Mouse (Mus musculus) Muller cell, postnatal 12 days (primary cell): ENCODE measurements around the gene Otud5.
A peak's percentile ranks its signal among the peaks of the same experiment; 100 is the strongest.
"Not testable (repeated sequence)": the region's sequence is repeated elsewhere in the genome, so short reads cannot be mapped to it uniquely, and the experiment has no call there.

ENCODE experiments used
- DNase-seq: peaks from one replicate; pipeline ENCODE4 v3.0.0-alpha.2; 2015; ENCODE audit errors: inconsistent ontology term

The Otud5 gene

DNA sequence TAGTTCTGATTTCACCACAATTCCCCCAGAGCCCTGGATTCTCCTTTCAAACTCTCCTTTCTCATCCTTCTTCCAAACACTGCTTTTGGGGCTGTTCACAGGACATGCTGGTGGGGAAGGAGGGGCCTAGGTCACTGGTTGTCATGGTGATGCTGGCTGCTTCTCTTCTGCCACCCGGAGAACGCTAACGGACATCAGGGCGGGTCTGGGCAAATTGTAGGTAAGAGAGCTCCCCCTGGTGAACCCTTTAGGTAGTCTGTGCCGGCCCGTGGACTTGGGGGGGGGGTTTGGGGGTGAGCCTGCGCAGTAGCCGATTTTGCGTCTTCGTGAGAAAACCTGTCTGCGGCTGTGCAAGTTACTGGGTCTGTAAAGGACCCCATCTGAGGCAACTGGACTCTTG is 38.7 kb downstream of the Otud5 start:
- DNase-seq = peak; percentile 81

DNA sequence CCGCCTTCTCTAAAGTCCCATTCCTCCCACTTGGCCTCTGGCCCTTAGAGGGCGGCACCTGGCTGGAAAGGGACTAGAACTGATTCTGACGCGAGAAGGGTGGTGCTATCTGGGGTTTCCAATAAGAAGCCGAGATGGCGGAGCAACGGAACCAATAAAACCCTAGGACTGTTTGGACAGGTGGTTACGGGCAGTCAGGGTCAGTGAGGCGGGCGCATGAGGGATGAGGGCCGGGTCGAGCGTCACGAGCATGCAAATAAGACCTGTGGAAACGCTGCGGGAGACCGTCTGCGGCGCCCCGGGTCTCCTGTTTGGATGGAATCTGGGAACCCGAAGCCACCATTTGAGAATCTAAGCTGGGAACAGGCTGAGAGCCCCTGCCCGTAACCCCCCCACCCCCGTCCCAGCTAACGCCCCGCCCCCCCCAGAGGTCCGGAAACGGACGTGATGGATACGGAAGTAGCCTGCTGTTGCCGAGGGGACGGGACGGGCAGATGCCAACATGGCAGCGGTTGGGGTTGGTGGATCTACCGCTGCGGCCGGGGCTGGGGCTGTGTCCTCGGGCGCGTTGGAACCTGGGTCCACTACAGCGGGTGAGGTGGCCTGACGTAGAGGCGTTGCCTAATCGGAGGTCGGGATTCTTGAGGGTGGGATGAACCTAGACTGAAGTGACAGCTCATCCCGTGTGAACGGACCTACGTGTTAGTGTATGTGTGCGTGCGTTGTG is 42.8 kb downstream of the Otud5 start, which contains the start of gene Slc35a2:
TSS of gene Slc35a2 (plus strand) at position 188 of the 727 bp plus-strand sequence.
- peak; percentile 92 for DNase-seq

DNA sequence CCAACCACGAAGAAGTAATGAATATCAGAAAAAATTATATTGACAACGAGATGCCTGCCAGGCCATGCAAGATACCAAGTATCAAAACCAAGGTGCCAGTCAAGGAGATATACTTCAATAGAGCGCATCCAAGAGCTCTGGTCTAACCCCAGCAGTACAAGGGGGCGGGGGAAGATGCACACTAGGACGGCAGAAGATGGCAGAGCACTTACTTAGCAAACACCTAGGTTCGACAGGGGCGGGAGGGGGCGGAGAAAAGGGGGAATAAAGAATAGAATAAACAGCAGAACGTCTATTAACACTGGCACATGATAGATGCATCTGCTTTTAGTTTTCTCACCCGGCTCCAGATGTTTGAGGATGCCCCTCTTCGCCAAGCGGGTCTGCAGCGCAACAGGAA is 57.0 kb downstream of the Otud5 start:
- no peak for DNase-seq

DNA sequence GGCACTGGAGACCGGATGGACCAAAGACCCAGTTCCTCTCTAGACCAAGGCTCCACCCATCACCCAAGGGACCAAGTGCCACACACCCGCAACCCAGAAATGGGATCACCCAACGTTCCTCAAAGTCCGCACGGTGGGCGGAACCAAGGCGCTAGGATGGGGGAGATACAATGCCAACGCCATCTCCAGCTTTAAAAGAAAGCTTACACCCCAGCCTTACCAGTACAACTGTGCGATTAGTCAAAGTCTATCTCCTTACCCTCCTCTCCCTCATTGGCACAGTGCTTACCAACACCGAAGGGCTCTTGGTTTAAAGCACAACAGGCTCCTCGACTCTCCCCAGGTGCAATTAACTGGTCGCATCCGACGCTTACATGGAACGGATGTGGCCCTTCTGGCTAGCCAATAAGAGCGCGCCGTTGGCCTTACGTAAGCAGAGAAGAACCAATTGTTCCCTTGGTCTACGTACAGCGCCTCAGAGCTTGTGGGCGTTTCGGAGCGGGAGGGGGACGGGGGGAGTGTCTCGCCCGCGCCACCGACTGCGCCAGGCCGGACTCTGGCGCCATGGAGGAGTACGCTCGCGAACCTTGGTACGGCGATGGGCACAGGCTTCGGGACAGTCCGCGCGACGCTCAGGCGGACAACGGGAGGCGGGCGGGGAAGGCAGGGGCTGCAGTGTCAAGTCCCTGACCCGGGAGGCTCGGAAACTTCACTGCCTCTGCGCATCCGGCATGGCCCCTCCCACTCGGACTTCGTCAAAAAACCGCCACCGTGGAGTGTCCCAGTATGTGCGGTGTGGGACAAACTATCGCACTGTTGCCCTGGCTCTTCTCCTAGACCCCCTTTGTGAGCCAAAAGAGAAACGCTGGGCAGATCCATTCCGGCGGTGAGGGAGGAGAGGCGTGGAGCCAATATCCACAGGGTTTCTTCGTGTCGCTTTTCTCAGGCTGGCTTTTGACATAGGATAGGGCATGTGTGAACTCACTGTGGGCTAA is 58.0 kb downstream of the Otud5 start, which contains the start of the genes Pqbp1 and Timm17b:
TSS of gene Pqbp1 (minus strand) at position 390 of the 995 bp plus-strand sequence.
TSS of gene Timm17b (plus strand) at position 478 of the 995 bp plus-strand sequence.
- peak; percentile 93 for DNase-seq

DNA sequence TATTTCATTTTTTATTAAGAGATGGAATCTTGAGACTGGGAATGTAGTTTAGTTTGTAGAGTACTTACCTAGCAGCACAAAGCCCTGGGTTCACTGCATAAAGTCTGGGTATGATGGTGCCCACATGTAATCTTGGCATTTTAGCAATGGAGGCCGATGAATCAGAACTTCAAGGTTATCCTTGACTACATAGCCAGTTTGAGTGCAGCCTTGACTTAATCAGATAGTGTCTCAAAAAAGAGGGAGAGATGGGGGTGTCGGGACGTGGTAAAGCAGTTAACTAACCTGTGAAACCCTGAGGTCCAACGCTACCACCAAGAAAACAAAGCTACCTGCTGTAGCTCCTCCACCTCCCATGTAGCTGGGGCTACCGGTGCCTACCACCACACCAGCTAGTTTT is 63.3 kb downstream of the Otud5 start:
- no peak for DNase-seq

DNA sequence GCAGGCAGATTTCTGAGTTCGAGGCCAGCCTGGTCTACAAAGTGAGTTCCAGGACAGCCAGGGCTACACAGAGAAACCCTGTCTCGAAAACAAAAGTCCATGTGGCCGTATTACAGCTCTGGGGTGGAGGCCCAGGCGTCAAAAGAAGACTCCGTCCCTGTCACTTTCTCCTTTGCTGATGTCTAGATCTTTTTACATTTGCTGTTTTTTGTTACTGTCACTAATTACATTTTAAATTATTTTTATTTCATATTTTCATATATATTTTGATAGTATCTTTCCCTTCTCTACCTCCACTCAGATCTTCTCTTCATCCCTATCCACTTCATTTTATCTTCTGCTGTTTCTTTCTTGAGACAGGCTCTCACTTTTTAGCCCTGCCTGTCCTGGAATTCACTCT is 66.6 kb downstream of the Otud5 start, which contains the start of gene Gm10491:
TSS of gene Gm10491 (minus strand) at position 101 of the 400 bp plus-strand sequence.
- DNase-seq = no peak

DNA sequence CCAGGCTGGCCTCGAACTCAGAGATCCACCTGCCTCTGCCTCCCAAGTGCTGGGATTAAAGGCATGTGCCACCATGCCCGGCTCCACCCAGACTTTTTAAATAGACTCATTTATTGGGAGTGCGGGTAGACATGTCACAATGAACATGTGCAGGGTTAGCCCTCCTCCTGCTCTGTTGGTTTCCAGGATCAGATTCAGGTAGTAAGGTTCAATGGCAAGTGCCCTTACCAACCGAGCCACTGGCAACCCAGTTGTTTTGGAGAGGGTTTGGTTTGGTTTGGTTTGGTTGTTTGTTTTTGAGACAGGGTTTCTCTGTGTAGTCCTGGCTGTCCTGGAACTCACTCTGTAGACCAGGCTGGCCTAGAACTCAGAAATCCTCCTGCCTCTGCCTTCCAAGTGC is 68.1 kb downstream of the Otud5 start, which contains the start of gene Gm10490:
TSS of gene Gm10490 (plus strand) at position 301 of the 400 bp plus-strand sequence.
- DNase-seq = not testable (repeated sequence)

DNA sequence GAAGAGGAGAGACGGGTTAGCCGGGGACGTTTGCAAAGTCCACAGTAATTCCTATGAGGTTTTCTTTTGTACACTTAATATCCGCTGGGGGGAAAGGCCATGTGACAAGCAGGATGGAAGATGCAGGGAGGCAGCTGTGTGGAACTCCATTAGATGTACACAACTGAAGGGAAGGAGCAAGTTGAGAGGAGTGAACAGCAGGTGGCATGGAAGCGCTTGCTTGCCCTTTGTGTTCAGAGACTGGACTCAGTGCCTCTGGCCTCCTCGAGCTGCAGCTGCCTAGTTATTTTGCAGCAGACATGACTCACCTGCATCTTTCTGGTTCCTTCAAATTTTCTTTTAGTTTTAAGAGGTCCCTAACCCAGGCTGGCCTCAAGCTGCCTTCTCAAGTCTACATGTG is 69.3 kb downstream of the Otud5 start:
- no peak for DNase-seq

DNA sequence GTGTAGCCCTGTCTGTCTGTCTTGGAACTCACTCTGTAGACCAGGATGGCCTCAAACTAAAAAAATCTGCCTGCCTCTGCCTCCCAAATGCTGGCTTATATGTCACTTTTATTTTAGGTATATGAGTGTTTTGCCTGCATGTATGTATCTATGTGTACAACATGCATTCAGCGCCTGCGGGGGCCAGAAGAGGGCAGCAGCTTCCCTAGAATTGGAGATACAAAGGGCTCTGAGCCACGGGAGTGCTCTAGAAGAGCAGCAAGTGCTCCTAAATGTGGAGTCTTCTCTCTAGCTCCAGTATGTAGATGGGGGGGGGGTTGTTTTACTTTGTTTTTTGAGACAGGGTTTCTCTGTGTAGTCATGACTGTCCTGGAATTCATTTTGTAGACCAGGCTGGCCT is 74.5 kb downstream of the Otud5 start:
- not testable (repeated sequence) for DNase-seq

DNA sequence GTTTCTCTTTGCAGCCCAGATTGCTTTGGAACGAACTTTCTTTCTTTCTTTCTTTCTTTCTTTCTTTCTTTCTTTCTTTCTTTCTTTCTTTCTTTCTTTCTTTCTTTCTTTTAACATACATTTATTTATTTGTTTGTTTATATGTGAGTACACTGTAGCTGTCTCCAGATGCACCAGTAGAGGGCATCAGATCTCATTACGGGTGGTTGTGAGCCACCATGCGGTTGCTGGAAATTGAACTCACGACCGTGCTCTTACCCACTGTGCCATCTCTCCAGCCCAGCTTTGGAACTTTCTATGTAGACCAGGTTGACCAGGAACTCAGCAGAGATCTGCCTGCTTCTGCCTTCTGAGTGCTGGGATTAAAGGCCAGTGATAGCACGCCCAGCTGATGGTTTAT is 76.8 kb downstream of the Otud5 start:
- not testable (repeated sequence) for DNase-seq

DNA sequence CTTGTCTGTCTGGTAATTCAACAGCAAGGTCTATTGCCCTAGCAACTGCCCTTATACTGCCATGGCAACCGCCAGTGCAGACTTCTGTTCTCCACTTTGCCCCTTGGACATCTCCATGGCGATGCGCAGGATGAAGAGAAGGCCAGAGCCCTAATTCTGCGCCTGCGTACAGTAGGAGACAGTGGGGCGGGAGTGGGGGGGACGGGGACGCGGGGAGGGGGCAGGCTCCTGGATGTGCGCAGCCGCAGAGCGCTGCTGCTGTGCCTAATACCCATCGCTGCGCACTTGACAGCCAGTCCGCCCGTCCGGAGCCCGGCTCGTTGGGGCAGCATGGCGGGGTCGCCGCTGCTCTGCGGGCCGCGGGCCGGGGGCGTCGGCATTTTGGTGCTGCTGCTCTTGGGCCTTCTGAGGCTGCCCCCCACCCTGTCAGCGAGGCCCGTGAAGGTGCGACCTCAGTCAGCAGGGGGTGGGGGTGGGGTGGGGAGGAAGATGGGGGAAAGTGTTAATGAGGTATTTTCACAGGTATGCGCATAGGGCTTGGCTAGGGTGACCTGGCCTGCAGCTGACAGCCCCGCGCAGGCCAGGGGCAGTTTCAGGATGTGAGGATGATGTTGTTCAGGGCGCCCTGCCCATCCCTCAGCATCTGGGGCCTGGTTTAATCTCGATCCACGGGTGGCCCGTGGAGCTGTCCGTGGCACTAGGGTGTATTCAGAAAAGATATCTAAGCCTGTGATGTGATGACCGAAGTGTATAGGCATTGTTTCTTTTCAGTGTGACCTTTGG is 78.6 kb downstream of the Otud5 start, which contains the start of gene Pcsk1n:
TSS of gene Pcsk1n (plus strand) at position 222 of the 783 bp plus-strand sequence.
- DNase-seq = peak; percentile 46

DNA sequence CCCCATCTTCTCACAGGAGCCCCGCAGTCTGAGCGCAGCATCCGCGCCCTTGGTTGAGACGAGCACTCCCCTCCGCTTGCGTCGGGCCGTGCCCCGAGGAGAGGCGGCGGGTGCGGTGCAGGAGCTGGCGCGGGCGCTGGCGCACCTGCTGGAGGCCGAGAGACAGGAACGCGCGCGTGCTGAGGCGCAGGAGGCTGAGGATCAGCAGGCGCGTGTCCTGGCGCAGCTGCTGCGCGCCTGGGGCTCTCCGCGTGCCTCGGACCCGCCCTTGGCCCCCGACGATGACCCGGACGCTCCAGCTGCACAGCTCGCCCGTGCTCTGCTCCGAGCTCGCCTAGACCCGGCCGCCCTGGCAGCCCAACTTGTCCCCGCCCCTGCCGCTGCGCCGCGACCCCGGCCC is 80.9 kb downstream of the Otud5 start:
- DNase-seq = no peak
